In genomic region chrX:143250709-143251108, GRCm38 (mm10) we compare ENCODE assay signal across 27 mouse cellular contexts.
DNase-seq lines count a peak whose midpoint lies in the region; ATAC-seq and TF ChIP-seq lines count a peak whose summit lies in the region.
"Had no signal": no experiment of that assay in that cellular context is flagged by ENCODE, and none has a peak within 500 bp of the region (broad histone marks: within the 10 kb centered on the region; RNA-seq: fewer than 3 reads in every experiment).

No protein-coding gene starts in this region.

- peak; percentile 85 for ATAC-seq in forebrain, embryonic 11.5 days (replicated peaks; ENCODE audit: low FRiP score)
- no peak for ATAC-seq in forebrain, postnatal 0 days
- ATAC-seq in forebrain, embryonic 16.5 days, result peak; percentile 58; the same call in 1 of the 2 replicates
- ATAC-seq: hindbrain, embryonic 16.5 days; intestine, embryonic 15.5 days; Patski had no signal

- H3K4me3 ChIP-seq in forebrain, embryonic 11.5 days (ENCODE audit: low read depth, low read length), result no peak overlapping the region
- H3K4me3 ChIP-seq in forebrain, postnatal 0 days (ENCODE audit: low read depth, low read length), result no peak overlapping the region
- no peak overlapping the region for H3K4me3 ChIP-seq in forebrain, embryonic 16.5 days (replicated peaks; ENCODE audit: low read length)
- H3K4me3 ChIP-seq: embryonic facial prominence, embryonic 10.5 days; embryonic facial prominence, embryonic 13.5 days; erythroblast, embryonic 14.5 days; heart, embryonic 12.5 days; heart, embryonic 15.5 days; hindbrain, embryonic 10.5 days; hindbrain, embryonic 13.5 days; intestine, embryonic 15.5 days had no signal

- no peak overlapping the region for H3K27ac ChIP-seq in forebrain, embryonic 11.5 days (ENCODE audit: low read depth, low read length)
- H3K27ac ChIP-seq in forebrain, postnatal 0 days (ENCODE audit: low read depth, low read length), result no peak overlapping the region
- no peak overlapping the region for H3K27ac ChIP-seq in forebrain, embryonic 16.5 days (ENCODE audit: low read length)
- H3K27ac ChIP-seq: embryonic facial prominence, embryonic 10.5 days; embryonic facial prominence, embryonic 13.5 days; heart, embryonic 15.5 days; hindbrain, embryonic 10.5 days; hindbrain, embryonic 13.5 days; intestine, embryonic 15.5 days had no signal

- no peak overlapping the region for H3K9ac ChIP-seq in forebrain, embryonic 11.5 days (ENCODE audit: low read length)
- no peak overlapping the region for H3K9ac ChIP-seq in forebrain, postnatal 0 days
- no peak overlapping the region for H3K9ac ChIP-seq in forebrain, embryonic 16.5 days (replicated peaks; ENCODE audit: low read depth, low read length)
- H3K9ac ChIP-seq: embryonic facial prominence, embryonic 13.5 days; heart, embryonic 12.5 days; heart, embryonic 15.5 days; hindbrain, embryonic 13.5 days; intestine, embryonic 15.5 days had no signal

- H3K9me3 ChIP-seq in forebrain, embryonic 11.5 days (ENCODE audit: control insufficient read depth, low read length), result no peaks in the 10 kb centered on the region
- H3K9me3 ChIP-seq in forebrain, postnatal 0 days (ENCODE audit: low read length), result no peaks in the 10 kb centered on the region
- no peaks in the 10 kb centered on the region for H3K9me3 ChIP-seq in forebrain, embryonic 16.5 days (ENCODE audit: control insufficient read depth, low read length)
- H3K9me3 ChIP-seq: embryonic facial prominence, embryonic 10.5 days; embryonic facial prominence, embryonic 13.5 days; heart, embryonic 15.5 days; hindbrain, embryonic 10.5 days; hindbrain, embryonic 13.5 days; intestine, embryonic 15.5 days had no signal

- H3K4me1 ChIP-seq in forebrain, embryonic 11.5 days (replicated peaks; ENCODE audit: control insufficient read depth, insufficient read depth, low read length), result no peaks in the 10 kb centered on the region
- no peaks in the 10 kb centered on the region for H3K4me1 ChIP-seq in forebrain, postnatal 0 days (ENCODE audit: insufficient read depth)
- no peaks in the 10 kb centered on the region for H3K4me1 ChIP-seq in forebrain, embryonic 16.5 days (replicated peaks; ENCODE audit: control insufficient read depth, insufficient read depth, low read length)
- H3K4me1 ChIP-seq: embryonic facial prominence, embryonic 10.5 days; embryonic facial prominence, embryonic 13.5 days; heart, embryonic 12.5 days; heart, embryonic 15.5 days; hindbrain, embryonic 10.5 days; hindbrain, embryonic 13.5 days; intestine, embryonic 15.5 days had no signal

- no peaks in the 10 kb centered on the region for H3K36me3 ChIP-seq in forebrain, embryonic 11.5 days (ENCODE audit: control insufficient read depth, insufficient read depth, low read length)
- no peaks in the 10 kb centered on the region for H3K36me3 ChIP-seq in forebrain, postnatal 0 days (ENCODE audit: insufficient read depth)
- H3K36me3 ChIP-seq in forebrain, embryonic 16.5 days (ENCODE audit: control insufficient read depth, insufficient read depth), result no peaks in the 10 kb centered on the region
- H3K36me3 ChIP-seq: embryonic facial prominence, embryonic 10.5 days; embryonic facial prominence, embryonic 13.5 days; heart, embryonic 12.5 days; heart, embryonic 15.5 days; hindbrain, embryonic 10.5 days; hindbrain, embryonic 13.5 days; intestine, embryonic 15.5 days had no signal

- peaks cover 2% of the 10 kb centered on the region; the same call in 1 of the 2 replicates for H3K27me3 ChIP-seq in forebrain, embryonic 11.5 days (ENCODE audit: control insufficient read depth, insufficient read depth, low read length)
- H3K27me3 ChIP-seq in forebrain, postnatal 0 days (ENCODE audit: insufficient read depth, low read length), result no peaks in the 10 kb centered on the region
- H3K27me3 ChIP-seq in forebrain, embryonic 16.5 days (replicated peaks; ENCODE audit: control insufficient read depth, insufficient read depth, low read length), result no peaks in the 10 kb centered on the region
- H3K27me3 ChIP-seq: embryonic facial prominence, embryonic 13.5 days; heart, embryonic 12.5 days; heart, embryonic 15.5 days; hindbrain, embryonic 13.5 days; intestine, embryonic 15.5 days had no signal

- no peak for TF ChIP-seq CTCF in forebrain, postnatal 0 days (IDR thresholded peaks at IDR 0.05; ENCODE audit: low read depth)

- DNase-seq in forebrain, embryonic 11.5 days (ENCODE audit: low spot score), result no peak
- no peak for DNase-seq in forebrain, postnatal 0 days
- DNase-seq in retina, postnatal 1 day, result peak; percentile 44
- DNase-seq in retina, embryonic 14.5 days (ENCODE audit: low spot score), result no peak
- DNase-seq in left cerebral cortex, adult 11 months (ENCODE audit: low spot score), result no peak
- DNase-seq in adrenal gland, postnatal 14 days, result no peak
- DNase-seq: adrenal gland, postnatal 10 days; cerebellum, adult 11-12 months; cerebellum, adult 8-10 months; cerebellum, postnatal 10 days; cerebellum, postnatal 36 days; embryo, embryonic 11 days; gastrocnemius, postnatal 25 days; heart, adult 18-20 months; heart, postnatal 10 days; heart, postnatal 36 days had no signal

- H3K4me2 ChIP-seq in forebrain, embryonic 11.5 days (ENCODE audit: low read depth, low read length, severe bottlenecking), result no peak overlapping the region
- H3K4me2 ChIP-seq in forebrain, postnatal 0 days (ENCODE audit: low read depth), result no peak overlapping the region
- no peak overlapping the region for H3K4me2 ChIP-seq in forebrain, embryonic 16.5 days (ENCODE audit: low read length)
- H3K4me2 ChIP-seq: embryonic facial prominence, embryonic 13.5 days; heart, embryonic 12.5 days; heart, embryonic 15.5 days; hindbrain, embryonic 13.5 days; intestine, embryonic 15.5 days had no signal
